Mouse (Mus musculus) spleen, adult 2 months (tissue): ENCODE measurements around the gene Hoxa13.

ENCODE experiments used
- CTCF ChIP-seq: fragments of 200-500 bp; IDR thresholded peaks from 2 replicates; pipeline ENCODE4 v1.5.1; 2011; ENCODE audit warnings: mild to moderate bottlenecking, inconsistent platforms; ENCODE audit not compliant: insufficient read depth, insufficient read length, insufficient replicate concordance; ENCODE audit errors: extremely low read depth
- POLR2A ChIP-seq: fragments of 200-500 bp; IDR thresholded peaks from 2 replicates; pipeline ENCODE4 v1.6.1; 2011; ENCODE audit warnings: low read depth, low read length, inconsistent platforms

- TF ChIP-seq CTCF (no peak), POLR2A (no peak)
Observed at GRCm38 (mm10) chr6:52263321-52263585, 2.6 kb upstream of the Hoxa13 start.
